Mouse (Mus musculus) kidney, embryonic 16.5 days (tissue): ENCODE data around the gene Olfr1263. TPM values are rescaled to one million over a fixed set of nuclear protein-coding genes. Genes with fewer than 3 reads are reported as not detected.

ENCODE experiments used
- ATAC-seq: fragments of 200-750 bp; cut with Nextera tagmentation; 2 replicates; pipeline ENCODE4 v1.8.0; 2017; ENCODE audit warnings: moderate TSS enrichment; ENCODE audit not compliant: low FRiP score, low TSS enrichment
- H3K27ac ChIP-seq: fragments of 300-500 bp; sonication (generic); 2 replicates; pipeline ENCODE4 v1.5.1; 2014; ENCODE audit warnings: low read length
- H3K27me3 ChIP-seq: fragments of 300-500 bp; sonication (generic); 2 replicates; pipeline ENCODE4 v1.6.1; 2014; ENCODE audit warnings: low read length, control low read depth, mixed read lengths; ENCODE audit not compliant: insufficient read depth
- H3K36me3 ChIP-seq: fragments of 300-500 bp; sonication (generic); 2 replicates; pipeline ENCODE4 v1.6.1; 2014; ENCODE audit warnings: low read length, control low read depth, mixed read lengths; ENCODE audit not compliant: insufficient read depth
- H3K4me1 ChIP-seq: fragments of 300-500 bp; sonication (generic); 2 replicates; pipeline ENCODE4 v1.6.1; 2014; ENCODE audit warnings: low read length, control low read depth, mixed read lengths; ENCODE audit not compliant: insufficient read depth
- H3K4me2 ChIP-seq: fragments of 300-500 bp; sonication (generic); replicated peaks from 2 replicates; pipeline ENCODE4 v1.6.1; 2014; ENCODE audit warnings: low read depth, low read length
- H3K4me3 ChIP-seq: fragments of 300-500 bp; sonication (generic); 2 replicates; pipeline ENCODE4 v1.5.1; 2014; ENCODE audit warnings: mild to moderate bottlenecking, low read length
- H3K9ac ChIP-seq: fragments of 300-500 bp; sonication (generic); replicated peaks from 2 replicates; pipeline ENCODE4 v1.6.1; 2014; ENCODE audit warnings: low read length
- H3K9me3 ChIP-seq: fragments of 300-500 bp; sonication (generic); 2 replicates; pipeline ENCODE4 v1.6.1; 2016; ENCODE audit warnings: low read length, control low read depth
- whole genome bisulfite sequencing: fragments of 180-500 bp; shearing (Covaris S2); extraction: QIAGEN DNeasy Blood & Tissue Kit; methylation state at CpG from one replicate; pipeline ENCODE4 v1.1.7; 2014; 5-methylcytosine and 5-hydroxymethylcytosine counted together
- polyA plus RNA-seq: library from polyadenylated mRNA; unstranded; fragments of >200 nt; fragmentation: Nextera tagmentation; extraction: Ambion mirVana; gene quantifications from 2 replicates; pipeline ENCODE4 v1.2.1, GENCODE M21; 2015

The Olfr1263 gene
- polyA plus RNA-seq = not detected in 2 replicates

GRCm38 (mm10) chr2:90011831-90012230 is at the start of gene Olfr1263:
Gene Olfr1263 (plus strand): TSS chr2:90012131.
- no peak within 1 kb of the TSS for H3K4me3 ChIP-seq
- H3K27me3 ChIP-seq = no peaks in the 10 kb centered on the region
- no peaks in the 10 kb centered on the region for H3K9me3 ChIP-seq
- H3K4me1 ChIP-seq = no peaks in the 10 kb centered on the region
- no peak for ATAC-seq
- H3K9ac ChIP-seq = no peak within 1 kb of the TSS
- no peak within 1 kb of the TSS for H3K27ac ChIP-seq
- H3K4me2 ChIP-seq = no peak within 1 kb of the TSS
- no peaks in the 10 kb centered on the region for H3K36me3 ChIP-seq
- WGBS = 77% methylated on average over 2 of the region's 2 CpGs

GRCm38 (mm10) chr2:89974184-89974583 is 37.7 kb upstream of the Olfr1263 start, which contains the start of gene Olfr1260:
Gene Olfr1260 (plus strand): TSS chr2:89974340.
- ATAC-seq = peak; percentile 70; the same call in 1 of the 2 replicates
- H3K4me2 ChIP-seq = no peak within 1 kb of the TSS
- 8% methylated on average over 2 of the region's 2 CpGs for WGBS
- H3K36me3 ChIP-seq = no peaks in the 10 kb centered on the region
- peaks cover 3% of the 10 kb centered on the region; the same call in 1 of the 2 replicates for H3K9me3 ChIP-seq
- no peak within 1 kb of the TSS for H3K9ac ChIP-seq
- H3K27me3 ChIP-seq = no peaks in the 10 kb centered on the region
- H3K27ac ChIP-seq = no peak within 1 kb of the TSS
- H3K4me1 ChIP-seq = no peaks in the 10 kb centered on the region
- no peak within 1 kb of the TSS for H3K4me3 ChIP-seq

- H3K27ac ChIP-seq = no peak overlapping the region
- H3K27me3 ChIP-seq = no peaks in the 10 kb centered on the region
- WGBS = 90% methylated on average over 2 of the region's 2 CpGs
- H3K4me1 ChIP-seq = no peaks in the 10 kb centered on the region
- ATAC-seq = no peak
- no peaks in the 10 kb centered on the region for H3K36me3 ChIP-seq
- H3K4me3 ChIP-seq = no peak overlapping the region
- no peak overlapping the region for H3K9ac ChIP-seq
- H3K4me2 ChIP-seq = no peak overlapping the region
- peaks cover 3% of the 10 kb centered on the region; the same call in 1 of the 2 replicates for H3K9me3 ChIP-seq
Observed at GRCm38 (mm10) chr2:89977709-89978108, 34.2 kb upstream of the Olfr1263 start.

DNA sequence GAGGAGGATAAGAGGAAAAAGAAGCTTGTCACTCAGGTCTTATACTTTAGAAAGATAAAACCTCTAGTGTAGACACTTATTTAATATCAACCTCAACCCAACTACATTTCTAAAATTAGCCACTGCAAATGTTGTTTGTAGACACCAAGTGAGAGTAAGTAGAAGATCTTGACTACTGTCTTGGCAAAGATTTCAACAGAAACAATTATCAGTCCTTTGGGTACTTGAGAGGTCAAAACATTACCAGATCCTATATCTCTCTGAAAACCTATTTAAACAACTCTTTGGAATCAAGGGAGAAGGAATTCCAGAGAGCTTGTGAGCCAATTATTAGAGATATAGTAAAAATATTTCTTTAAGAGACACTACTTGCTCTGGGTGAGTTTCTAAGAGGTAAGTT is 21.0 kb upstream of the Olfr1263 start, which contains the start of gene Olfr1261:
Olfr1261 (plus strand) TSS at position 301 of the 400 bp plus-strand sequence.
- Histone ChIP-seq H3K27ac (no peak within 1 kb of the TSS), H3K27me3 (no peaks in the 10 kb centered on the region), H3K9me3 (no peaks in the 10 kb centered on the region), H3K4me1 (no peaks in the 10 kb centered on the region), H3K4me3 (no peak within 1 kb of the TSS), H3K9ac (no peak within 1 kb of the TSS), H3K4me2 (no peak within 1 kb of the TSS), H3K36me3 (no peaks in the 10 kb centered on the region)
- ATAC-seq = no peak

DNA sequence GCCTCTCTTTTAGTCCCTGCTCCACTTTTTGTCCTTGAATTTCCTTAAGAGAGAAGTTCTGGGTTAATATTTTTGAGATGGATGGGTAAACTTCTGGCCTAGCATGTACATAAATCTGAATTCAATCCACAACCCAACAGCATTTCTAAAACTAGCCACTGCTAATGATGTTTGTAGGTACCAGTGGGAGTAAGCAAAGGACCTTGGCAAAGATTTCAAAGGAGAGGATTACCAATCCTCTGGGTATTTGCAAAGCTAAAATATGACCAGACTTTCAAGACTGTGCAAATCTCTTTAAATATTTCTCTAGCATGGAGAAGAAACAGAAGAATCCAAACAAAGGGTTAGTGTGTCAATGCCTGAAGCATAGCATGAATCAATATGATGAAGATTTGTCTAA is 12.1 kb upstream of the Olfr1263 start, which contains the start of gene Olfr1262:
Olfr1262 (plus strand) TSS at position 301 of the 400 bp plus-strand sequence.
- Histone ChIP-seq H3K27ac (no peak within 1 kb of the TSS), H3K36me3 (no peaks in the 10 kb centered on the region)
- ATAC-seq = no peak

GRCm38 (mm10) chr2:90025477-90025876 is 13.5 kb downstream of the Olfr1263 start, which contains the start of gene Olfr1264:
Gene Olfr1264 (minus strand): TSS chr2:90025577.
- no peak for ATAC-seq

More for the DNA sequence above, 12.1 kb upstream of the Olfr1263 start, which contains the start of gene Olfr1262:
- no peak within 1 kb of the TSS for H3K4me3 ChIP-seq
- H3K9me3 ChIP-seq = no peaks in the 10 kb centered on the region
- no peak within 1 kb of the TSS for H3K4me2 ChIP-seq
- H3K4me1 ChIP-seq = no peaks in the 10 kb centered on the region
- no peaks in the 10 kb centered on the region for H3K27me3 ChIP-seq
- H3K9ac ChIP-seq = no peak within 1 kb of the TSS

DNA sequence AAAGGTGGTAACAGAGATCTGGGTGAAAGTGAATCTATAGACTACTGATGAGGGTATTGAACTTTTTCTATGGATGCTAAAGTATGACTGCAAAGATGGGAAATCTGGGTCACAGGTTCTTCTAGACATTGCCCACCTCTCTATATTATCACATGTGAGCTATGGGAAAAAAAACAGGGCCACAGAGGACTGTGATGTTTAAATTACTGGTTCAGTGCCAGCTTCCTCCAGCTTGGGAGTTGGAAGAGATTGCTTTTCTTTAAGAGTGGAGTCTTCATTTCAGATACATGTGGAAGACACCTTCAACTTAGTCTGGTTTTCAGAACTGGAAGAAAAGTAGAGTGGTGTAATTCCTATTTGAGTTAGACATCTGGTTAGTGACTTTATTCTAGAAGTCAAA is 23.1 kb downstream of the Olfr1263 start, which contains the start of gene Olfr1265:
Olfr1265 (plus strand) TSS at position 301 of the 400 bp plus-strand sequence.
- ATAC-seq = no peak

More at GRCm38 (mm10) chr2:90025477-90025876, 13.5 kb downstream of the Olfr1263 start, which contains the start of gene Olfr1264:
- Histone ChIP-seq H3K36me3 (no peaks in the 10 kb centered on the region), H3K4me2 (no peak within 1 kb of the TSS), H3K9ac (no peak within 1 kb of the TSS), H3K4me1 (no peaks in the 10 kb centered on the region), H3K4me3 (no peak within 1 kb of the TSS), H3K27ac (no peak within 1 kb of the TSS), H3K9me3 (no peaks in the 10 kb centered on the region), H3K27me3 (no peaks in the 10 kb centered on the region)
- 70% methylated on average over 2 of the region's 2 CpGs for WGBS

DNA sequence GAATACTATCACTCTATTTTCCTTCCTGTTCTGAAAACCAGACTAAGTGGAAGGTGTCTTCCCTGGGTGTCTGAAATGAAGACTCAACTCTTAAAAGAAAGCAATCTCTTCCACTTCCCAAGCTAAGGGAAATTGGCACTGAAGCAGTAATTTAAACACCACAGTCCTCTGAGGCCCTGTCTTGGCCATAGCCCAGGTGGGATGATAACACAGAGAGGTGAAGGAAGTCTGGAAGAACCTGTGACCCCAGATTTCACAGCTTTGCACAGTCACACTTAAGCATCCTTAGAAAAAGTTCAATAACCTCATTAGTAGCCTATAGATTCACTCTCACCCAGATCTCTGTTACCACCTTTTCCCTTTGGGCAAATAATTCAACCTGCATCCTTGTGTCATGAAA is 51.6 kb downstream of the Olfr1263 start, which contains the start of gene Olfr140:
Olfr140 (minus strand) TSS at position 101 of the 400 bp plus-strand sequence.
- Histone ChIP-seq H3K4me3 (no peak within 1 kb of the TSS), H3K9me3 (0 out of 2 replicates have a peak, but pooled peaks cover 2% of the 10 kb centered on the region), H3K4me2 (no peak within 1 kb of the TSS), H3K4me1 (no peaks in the 10 kb centered on the region), H3K36me3 (no peaks in the 10 kb centered on the region), H3K27ac (no peak within 1 kb of the TSS), H3K9ac (no peak within 1 kb of the TSS), H3K27me3 (no peaks in the 10 kb centered on the region)
- no peak for ATAC-seq

More for the DNA sequence above, 23.1 kb downstream of the Olfr1263 start, which contains the start of gene Olfr1265:
- H3K4me1 ChIP-seq = no peaks in the 10 kb centered on the region
- H3K4me2 ChIP-seq = no peak within 1 kb of the TSS
- no peaks in the 10 kb centered on the region for H3K27me3 ChIP-seq
- H3K36me3 ChIP-seq = no peaks in the 10 kb centered on the region
- H3K4me3 ChIP-seq = no peak within 1 kb of the TSS
- H3K27ac ChIP-seq = no peak within 1 kb of the TSS
- H3K9me3 ChIP-seq = no peaks in the 10 kb centered on the region
- no peak within 1 kb of the TSS for H3K9ac ChIP-seq
